ENCODE assay signal across 28 mouse cellular contexts in genomic region chr1:171963613-171964012, GRCm38 (mm10). TPM values are rescaled to one million over a fixed set of nuclear protein-coding genes. Genes with fewer than 3 reads are reported as not detected.
DNase-seq lines count a peak whose midpoint lies in the region; ATAC-seq lines count a peak whose summit lies in the region.
"Had no signal": no experiment of that assay in that cellular context is flagged by ENCODE, and none has a peak within 500 bp of the region (broad histone marks: within the 10 kb centered on the region; RNA-seq: fewer than 3 reads in every experiment).

No protein-coding gene starts in this region.

- H3K4me3 ChIP-seq in intestine, embryonic 15.5 days (replicated peaks) = no peak overlapping the region
- H3K4me3 ChIP-seq: forebrain, embryonic 10.5 days; forebrain, embryonic 13.5 days; heart, embryonic 13.5 days; hindbrain, embryonic 12.5 days; hindbrain, embryonic 15.5 days had no signal

- peak; percentile 81 for ATAC-seq in CD4-positive, CD25-positive, alpha-beta regulatory T cell, adult 4 months
- ATAC-seq in intestine, embryonic 15.5 days = no peak
- ATAC-seq: forebrain, embryonic 13.5 days; forebrain, embryonic 16.5 days; intestine, postnatal 0 days; Patski had no signal

- H3K9ac ChIP-seq in intestine, embryonic 15.5 days = no peak overlapping the region
- H3K9ac ChIP-seq: forebrain, embryonic 13.5 days; heart, embryonic 13.5 days; hindbrain, embryonic 12.5 days; hindbrain, embryonic 15.5 days had no signal

- no peak overlapping the region for H3K4me2 ChIP-seq in intestine, embryonic 15.5 days (replicated peaks)
- H3K4me2 ChIP-seq: forebrain, embryonic 13.5 days; heart, embryonic 13.5 days; hindbrain, embryonic 12.5 days; hindbrain, embryonic 15.5 days had no signal

- H3K36me3 ChIP-seq in intestine, embryonic 15.5 days = no peaks in the 10 kb centered on the region
- H3K36me3 ChIP-seq: forebrain, embryonic 10.5 days; G1E; heart, embryonic 13.5 days; hindbrain, embryonic 12.5 days; hindbrain, embryonic 15.5 days had no signal

- H3K27me3 ChIP-seq in intestine, embryonic 15.5 days (replicated peaks) = no peaks in the 10 kb centered on the region
- H3K27me3 ChIP-seq: CH12.LX; forebrain, embryonic 13.5 days; heart, embryonic 13.5 days; hindbrain, embryonic 12.5 days; hindbrain, embryonic 15.5 days; Patski had no signal

- no peak overlapping the region for H3K27ac ChIP-seq in intestine, embryonic 15.5 days
- H3K27ac ChIP-seq: forebrain, embryonic 10.5 days; forebrain, embryonic 13.5 days; heart, embryonic 13.5 days; hindbrain, embryonic 12.5 days; hindbrain, embryonic 15.5 days had no signal

- no peaks in the 10 kb centered on the region for H3K4me1 ChIP-seq in intestine, embryonic 15.5 days (replicated peaks)
- H3K4me1 ChIP-seq: forebrain, embryonic 10.5 days; forebrain, embryonic 13.5 days; heart, embryonic 13.5 days; hindbrain, embryonic 12.5 days; hindbrain, embryonic 15.5 days had no signal

- H3K9me3 ChIP-seq in intestine, embryonic 15.5 days = no peaks in the 10 kb centered on the region
- H3K9me3 ChIP-seq: forebrain, embryonic 10.5 days; forebrain, embryonic 13.5 days; heart, embryonic 13.5 days; hindbrain, embryonic 12.5 days; hindbrain, embryonic 15.5 days had no signal

- 56% methylated on average over 6 of the region's 6 CpGs for WGBS in intestine, embryonic 15.5 days

- peak; percentile 14 for DNase-seq in lung, postnatal 25 days (ENCODE audit: low spot score)
- DNase-seq in lung, postnatal 14 days = no peak
- DNase-seq in CD4-positive helper T cell, adult 2 months (ENCODE audit: low read depth, low spot score) = peak; percentile 74
- DNase-seq in induced T-regulatory cell, adult 2 months (ENCODE audit: low read depth) = peak; percentile 77
- no peak for DNase-seq in ovary, postnatal 36 days (ENCODE audit: low spot score)
- no peak for DNase-seq in cerebellum, postnatal 10 days
- DNase-seq: adrenal gland, adult 8-10 months; adrenal gland, postnatal 25 days; B cell, adult 2 months; cerebellum, adult 11-12 months; cerebellum, adult 8-10 months; cerebellum, postnatal 14 days; gastrocnemius, postnatal 25 days; heart, adult 18-20 months; heart, postnatal 14 days had no signal

RNA-seq across cellular contexts. Expression of gene Slamf6, which starts 46.3 kb away (rescaled TPM):
- 100 to 1,000 TPM; 266 to 302 TPM for polyA plus RNA-seq in CD4-positive, CD25-positive, alpha-beta regulatory T cell, adult 4 months (2017; shearing (Covaris generic))
- 0.88 TPM in 2 replicates for polyA plus RNA-seq in intestine, embryonic 15.5 days (2015; fragmentation: Nextera tagmentation; extraction: Ambion mirVana)
- polyA plus RNA-seq: embryonic facial prominence, embryonic 11.5 days; forebrain, embryonic 13.5 days; forebrain, embryonic 16.5 days; G1E; Patski had no signal

Comparison
In these comparisons a context has a peak if more than half of its experiments do, and no peak if none do; other contexts are left out.
1. DNase-seq: peak in lung, postnatal 25 days (single experiment), CD4-positive helper T cell, adult 2 months (single experiment) and induced T-regulatory cell, adult 2 months (single experiment); none in lung, postnatal 14 days (single experiment), ovary, postnatal 36 days (single experiment) and cerebellum, postnatal 10 days (0 of 2).
2. RNA of gene Slamf6, which starts 46.3 kb away (polyA plus RNA-seq): 266 to 302 TPM in CD4-positive, CD25-positive, alpha-beta regulatory T cell, adult 4 months; 0.88 TPM in intestine, embryonic 15.5 days; every median in the first group is over 100 times any median in the second.